Mouse (Mus musculus) midbrain, postnatal 0 days (tissue): ENCODE results near the gene Cybrd1. TPM values are rescaled to one million over a fixed set of nuclear protein-coding genes. Genes with fewer than 3 reads are reported as not detected.

ENCODE experiments used
- ATAC-seq: fragments of 200-750 bp; cut with Nextera tagmentation; 2 replicates; pipeline ENCODE4 v1.8.0; 2017; ENCODE audit warnings: moderate number of reproducible peaks, mild to moderate bottlenecking, moderate TSS enrichment, moderate library complexity; ENCODE audit not compliant: low FRiP score
- DNase-seq: peaks from one replicate; pipeline ENCODE4 v3.0.0-alpha.2; 2015; ENCODE audit warnings: low spot score
- H3K27ac ChIP-seq: fragments of 300-500 bp; sonication (generic); 2 replicates; pipeline ENCODE4 v1.5.1; 2014; ENCODE audit warnings: low read depth, mild to moderate bottlenecking, low read length, mixed read lengths
- H3K27me3 ChIP-seq: fragments of 300-500 bp; sonication (generic); 2 replicates; pipeline ENCODE4 v1.6.1; 2014; ENCODE audit warnings: low read length, control low read depth, mixed read lengths; ENCODE audit not compliant: insufficient read depth
- H3K36me3 ChIP-seq: fragments of 300-500 bp; sonication (generic); 2 replicates; pipeline ENCODE4 v1.6.1; 2014; ENCODE audit warnings: low read length, control low read depth, mixed read lengths; ENCODE audit not compliant: insufficient read depth
- H3K4me1 ChIP-seq: fragments of 300-500 bp; sonication (generic); 2 replicates; pipeline ENCODE4 v1.6.1; 2014; ENCODE audit warnings: mild to moderate bottlenecking, control low read depth, antibody characterized with exemption, low read length, mixed read lengths; ENCODE audit not compliant: insufficient read depth
- H3K4me2 ChIP-seq: fragments of 300-500 bp; sonication (generic); 2 replicates; pipeline ENCODE4 v1.6.1; 2014; ENCODE audit warnings: low read depth, mild to moderate bottlenecking, low read length, mixed read lengths; ENCODE audit not compliant: poor library complexity, severe bottlenecking
- H3K4me3 ChIP-seq: fragments of 300-500 bp; sonication (generic); 2 replicates; pipeline ENCODE4 v1.5.1; 2014; ENCODE audit warnings: low read depth, mild to moderate bottlenecking, low read length, moderate library complexity
- H3K9ac ChIP-seq: fragments of 300-500 bp; sonication (generic); replicated peaks from 2 replicates; pipeline ENCODE4 v1.6.1; 2014; ENCODE audit warnings: mild to moderate bottlenecking, low read length, moderate library complexity, mixed read lengths; ENCODE audit not compliant: poor library complexity, severe bottlenecking
- H3K9me3 ChIP-seq: fragments of 300-500 bp; sonication (generic); 2 replicates; pipeline ENCODE4 v1.6.1; 2016; ENCODE audit warnings: low read length, control low read depth
- CTCF ChIP-seq: IDR thresholded peaks from 2 replicates; pipeline ENCODE4 v1.5.1; 2016; ENCODE audit warnings: antibody characterized with exemption, mild to moderate bottlenecking
- WGBS: fragments of 180-500 bp; shearing (Covaris S2); extraction: QIAGEN DNeasy Blood & Tissue Kit; methylation state at CpG from one replicate; pipeline ENCODE4 v1.1.7; 2014; 5-methylcytosine and 5-hydroxymethylcytosine counted together
- polyA plus RNA-seq: library from polyadenylated mRNA; unstranded; fragments of >200 nt; fragmentation: Nextera tagmentation; extraction: Ambion mirVana; gene quantifications from 2 replicates; pipeline ENCODE4 v1.2.1, GENCODE M21; 2015
- total RNA-seq: library from RNA; depleted of rRNA; stranded (reverse); fragments of >200 nt; gene quantifications from 2 replicates; pipeline ENCODE4 v1.2.3, GENCODE M21; 2014

Gene Cybrd1
- total and polyA plus RNA-seq, 2 experiments from 2014 or later, result 2.2 to 6.3 TPM

GRCm38 (mm10) chr2:71083454-71084193, 34.1 kb upstream of the Cybrd1 start:
- no peak for ATAC-seq
- H3K27ac ChIP-seq, result no peak overlapping the region
- H3K4me2 ChIP-seq, result no peak overlapping the region
- H3K4me1 ChIP-seq, result no peaks in the 10 kb centered on the region
- H3K36me3 ChIP-seq, result no peaks in the 10 kb centered on the region
- no peaks in the 10 kb centered on the region for H3K9me3 ChIP-seq
- DNase-seq, result no peak
- H3K27me3 ChIP-seq, result no peaks in the 10 kb centered on the region
- H3K4me3 ChIP-seq, result no peak overlapping the region
- no peak overlapping the region for H3K9ac ChIP-seq
- no peak for TF ChIP-seq CTCF
- WGBS, result 93% methylated on average over 6 of the region's 6 CpGs

DNA sequence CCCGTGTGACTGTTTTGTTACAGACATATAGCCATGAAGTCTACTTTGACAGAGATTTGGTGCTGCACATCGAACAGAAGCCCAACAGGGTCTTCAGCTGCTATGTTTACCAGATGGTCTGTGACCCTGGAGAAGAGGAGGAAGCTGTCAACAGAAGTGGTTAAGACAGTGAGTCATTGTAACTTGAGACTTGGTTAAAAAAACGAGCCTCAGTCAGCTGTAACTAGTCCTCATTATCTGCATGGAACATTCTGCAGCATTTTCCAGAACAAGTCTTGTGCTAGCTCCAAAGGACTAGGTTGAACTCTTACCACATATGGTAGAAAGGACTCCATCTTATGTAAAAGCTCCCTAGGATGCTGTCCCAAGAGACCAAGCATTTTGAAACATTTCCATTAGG, 28.0 kb upstream of the Cybrd1 start:
- no peak for ATAC-seq
- no peak overlapping the region for H3K4me3 ChIP-seq
- no peaks in the 10 kb centered on the region for H3K27me3 ChIP-seq
- no peak overlapping the region for H3K4me2 ChIP-seq
- H3K9ac ChIP-seq, result no peak overlapping the region
- no peak for TF ChIP-seq CTCF
- H3K9me3 ChIP-seq, result no peaks in the 10 kb centered on the region
- H3K27ac ChIP-seq, result no peak overlapping the region
- peaks cover 4% of the 10 kb centered on the region; the same call in 1 of the 2 replicates for H3K36me3 ChIP-seq
- no peaks in the 10 kb centered on the region for H3K4me1 ChIP-seq
- DNase-seq, result no peak
- 83% methylated on average over 3 of the region's 3 CpGs for WGBS

GRCm38 (mm10) chr2:71090660-71091445, 26.9 kb upstream of the Cybrd1 start:
- WGBS, result 89% methylated on average over 4 of the region's 4 CpGs
- peak; percentile 15 for DNase-seq

GRCm38 (mm10) chr2:71096170-71096569, 21.6 kb upstream of the Cybrd1 start:
- H3K4me3 ChIP-seq, result no peak overlapping the region
- H3K9me3 ChIP-seq, result no peaks in the 10 kb centered on the region
- 88% methylated on average over 7 of the region's 7 CpGs for WGBS
- no peaks in the 10 kb centered on the region for H3K27me3 ChIP-seq
- ATAC-seq (no peak), DNase-seq (no peak)
- TF ChIP-seq CTCF, result no peak
- no peaks in the 10 kb centered on the region for H3K4me1 ChIP-seq
- no peak overlapping the region for H3K4me2 ChIP-seq
- H3K36me3 ChIP-seq, result 0 out of 2 replicates have a peak, but pooled peaks cover 5% of the 10 kb centered on the region
- no peak overlapping the region for H3K9ac ChIP-seq
- H3K27ac ChIP-seq, result no peak overlapping the region

More at GRCm38 (mm10) chr2:71090660-71091445, 26.9 kb upstream of the Cybrd1 start:
- peaks cover 4% of the 10 kb centered on the region; the same call in 1 of the 2 replicates for H3K36me3 ChIP-seq
- peak; percentile 61 for TF ChIP-seq CTCF
- no peak overlapping the region for H3K4me3 ChIP-seq
- H3K4me2 ChIP-seq, result no peak overlapping the region
- H3K9me3 ChIP-seq, result no peaks in the 10 kb centered on the region
- no peaks in the 10 kb centered on the region for H3K27me3 ChIP-seq
- H3K4me1 ChIP-seq, result no peaks in the 10 kb centered on the region
- no peak overlapping the region for H3K27ac ChIP-seq
- no peak for ATAC-seq
- no peak overlapping the region for H3K9ac ChIP-seq

DNA sequence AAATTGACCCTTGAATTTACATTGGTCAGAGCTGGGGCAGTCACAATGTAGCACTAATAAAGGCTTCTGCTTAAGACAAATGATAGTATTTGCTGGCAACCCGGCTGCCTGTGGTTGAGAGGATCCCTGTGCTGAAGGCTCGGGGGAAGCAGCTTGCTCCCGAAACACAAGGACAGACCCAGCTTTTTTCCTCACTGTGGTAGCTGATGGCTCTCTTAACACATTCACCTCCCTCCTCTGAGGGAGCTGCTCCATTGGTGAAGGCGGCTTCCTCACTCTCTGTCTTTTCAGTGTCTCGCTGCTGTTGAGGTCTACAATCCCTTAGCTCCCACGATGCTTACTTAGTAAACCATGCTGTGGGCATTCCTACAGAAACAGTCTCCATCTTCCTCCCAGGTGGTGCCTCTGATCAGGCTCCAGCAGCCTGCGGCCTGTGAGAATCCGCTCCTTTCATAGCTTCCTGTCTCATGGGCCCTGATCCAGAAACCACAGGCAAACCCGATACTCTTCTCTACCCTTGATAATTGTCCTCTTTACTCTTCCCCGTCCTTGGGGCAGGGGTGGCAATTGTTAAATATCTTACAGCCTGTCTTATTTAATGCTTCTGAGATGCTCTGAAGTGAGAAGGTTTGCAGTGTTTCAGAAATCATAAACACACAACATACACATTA, 15.0 kb upstream of the Cybrd1 start:
- 74% methylated on average over 10 of the region's 10 CpGs for WGBS

More for the DNA sequence above, 15.0 kb upstream of the Cybrd1 start:
- Histone ChIP-seq H3K4me1 (no peaks in the 10 kb centered on the region), H3K4me2 (no peak overlapping the region), H3K27ac (no peak overlapping the region), H3K36me3 (0 out of 2 replicates have a peak, but pooled peaks cover 5% of the 10 kb centered on the region), H3K9ac (no peak overlapping the region), H3K9me3 (no peaks in the 10 kb centered on the region), H3K4me3 (no peak overlapping the region), H3K27me3 (no peaks in the 10 kb centered on the region)
- ATAC-seq (no peak), DNase-seq (no peak)
- TF ChIP-seq CTCF, result no peak
